Mouse (Mus musculus): ENCODE measurements at regions not wholly inside any gene's neighbourhood (a gene's known extent, or its start where the extent isn't known, plus 50 kb on each side); places are given as distances from the start of the nearest gene placed in this dataset.

DNA sequence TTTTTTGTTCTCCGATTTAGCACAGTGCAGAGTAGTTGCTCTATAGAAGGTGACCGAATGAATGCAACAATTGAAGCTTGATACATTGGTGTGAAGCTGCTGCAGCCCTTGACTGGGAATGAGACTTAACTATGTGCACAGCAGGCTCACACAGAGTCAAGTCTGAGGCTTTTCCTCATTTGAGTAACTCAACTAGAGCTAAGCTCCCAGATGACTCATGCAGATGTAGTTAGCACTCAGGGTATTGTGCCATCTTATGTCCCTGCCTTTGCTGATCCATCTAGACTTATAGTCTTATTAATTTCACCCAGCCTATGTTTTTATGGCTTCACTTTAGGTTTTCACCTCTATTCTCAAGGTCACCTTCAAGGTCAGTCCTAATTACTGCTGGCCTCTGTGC lies 152.8 kb upstream of the Pgrmc2 start:
- Histone ChIP-seq H3K4me3 (replicated peaks; ENCODE audit: extremely low read depth, low read depth, low read length) (no peak overlapping the region), H3K4me1 (ENCODE audit: control insufficient read depth, insufficient read depth, low read length) (no peaks in the 10 kb centered on the region)
- DNase-seq: no peak
- 96% methylated on average over 2 of the region's 2 CpGs for WGBS
- TF ChIP-seq POLR2A (IDR thresholded peaks at IDR 0.05; ENCODE audit: borderline replicate concordance, extremely low read depth, low read depth, low read length) (no peak), CTCF (IDR thresholded peaks at IDR 0.05; ENCODE audit: insufficient read depth, low read length) (no peak)

DNA sequence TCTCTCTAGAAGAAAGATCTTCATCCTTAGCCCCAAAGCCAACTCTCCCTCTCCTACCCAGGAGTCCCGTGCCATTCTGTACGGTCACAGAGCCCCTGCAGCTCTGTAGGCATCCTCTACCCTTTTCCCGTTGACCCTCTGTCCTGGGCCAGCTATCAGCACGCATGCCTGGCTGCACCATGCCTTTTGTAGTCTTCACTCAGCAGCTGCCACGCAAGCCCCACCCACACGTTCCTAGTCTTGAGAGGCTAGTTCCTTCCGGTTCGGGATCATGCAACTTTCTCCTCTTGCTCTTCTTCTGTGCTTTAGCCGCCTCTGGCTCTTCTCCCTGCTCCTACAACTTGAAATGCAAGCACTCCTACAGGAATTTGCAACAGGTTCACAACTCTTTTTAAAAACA lies 152.1 kb upstream of the Pgrmc2 start:
- DNase-seq: no peak
- 41% methylated on average over 9 of the region's 9 CpGs for WGBS
- TF ChIP-seq POLR2A (IDR thresholded peaks at IDR 0.05; ENCODE audit: borderline replicate concordance, extremely low read depth, low read depth, low read length) (no peak), CTCF (IDR thresholded peaks at IDR 0.05; ENCODE audit: insufficient read depth, low read length) (no peak)
- H3K4me1 ChIP-seq (ENCODE audit: control insufficient read depth, insufficient read depth, low read length): no peaks in the 10 kb centered on the region
- H3K4me3 ChIP-seq (replicated peaks; ENCODE audit: extremely low read depth, low read depth, low read length): no peak overlapping the region

DNA sequence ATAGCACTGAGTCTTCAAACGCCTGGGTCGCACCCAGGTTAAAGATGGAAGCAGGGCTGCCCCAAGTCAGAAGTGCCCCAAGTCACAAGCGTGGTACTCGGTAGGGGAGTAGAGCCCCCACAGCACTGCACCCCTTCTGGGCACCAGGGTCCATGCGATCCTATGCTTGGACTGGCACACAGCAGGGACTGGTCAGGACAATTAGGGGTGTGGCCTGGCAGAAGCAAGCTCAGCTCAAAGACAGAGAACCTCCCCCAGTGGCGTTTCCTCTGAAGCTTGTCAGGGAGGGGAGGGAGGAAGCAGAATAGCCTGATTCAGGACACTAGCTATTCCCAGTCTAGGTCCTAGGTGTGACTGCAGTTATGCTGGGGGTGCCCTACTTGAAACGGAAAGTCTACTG lies 151.3 kb upstream of the Pgrmc2 start:
- no peak for TF ChIP-seq CTCF (IDR thresholded peaks at IDR 0.05; ENCODE audit: insufficient read depth, low read length)
- no peak for TF ChIP-seq POLR2A (IDR thresholded peaks at IDR 0.05; ENCODE audit: borderline replicate concordance, extremely low read depth, low read depth, low read length)
- WGBS: 68% methylated on average over 7 of the region's 7 CpGs

DNA sequence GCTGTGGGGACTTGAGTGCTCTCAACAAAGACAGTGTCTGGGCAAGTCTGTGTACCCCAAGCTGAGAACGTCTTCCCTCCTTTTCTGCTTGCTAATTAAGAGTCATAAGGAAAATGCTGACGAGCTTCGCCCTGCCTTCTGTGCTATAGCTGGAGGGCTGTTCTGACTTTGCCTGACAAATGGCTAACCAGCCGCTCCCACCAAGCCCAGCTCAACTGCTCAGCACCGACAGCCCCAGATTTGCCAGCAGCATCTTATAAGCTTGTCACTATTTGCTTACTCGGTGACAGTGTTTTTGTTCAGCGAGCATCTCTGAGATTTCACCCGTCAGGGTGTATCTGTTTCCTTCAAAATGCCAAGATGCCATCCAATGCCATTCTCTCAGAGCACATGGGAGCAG lies 150.6 kb upstream of the Pgrmc2 start:
- H3K4me3 ChIP-seq (replicated peaks; ENCODE audit: extremely low read depth, low read depth, low read length): no peak overlapping the region
- DNase-seq: no peak
- H3K4me1 ChIP-seq (ENCODE audit: control insufficient read depth, insufficient read depth, low read length): no peaks in the 10 kb centered on the region
- no peak for TF ChIP-seq POLR2A (IDR thresholded peaks at IDR 0.05; ENCODE audit: borderline replicate concordance, extremely low read depth, low read depth, low read length)
- TF ChIP-seq CTCF (IDR thresholded peaks at IDR 0.05; ENCODE audit: insufficient read depth, low read length): no peak
- 83% methylated on average over 8 of the region's 8 CpGs for WGBS

More for the DNA sequence above, 151.3 kb upstream of the Pgrmc2 start:
- Histone ChIP-seq H3K4me1 (ENCODE audit: control insufficient read depth, insufficient read depth, low read length) (no peaks in the 10 kb centered on the region), H3K4me3 (replicated peaks; ENCODE audit: extremely low read depth, low read depth, low read length) (no peak overlapping the region)
- no peak for DNase-seq

DNA sequence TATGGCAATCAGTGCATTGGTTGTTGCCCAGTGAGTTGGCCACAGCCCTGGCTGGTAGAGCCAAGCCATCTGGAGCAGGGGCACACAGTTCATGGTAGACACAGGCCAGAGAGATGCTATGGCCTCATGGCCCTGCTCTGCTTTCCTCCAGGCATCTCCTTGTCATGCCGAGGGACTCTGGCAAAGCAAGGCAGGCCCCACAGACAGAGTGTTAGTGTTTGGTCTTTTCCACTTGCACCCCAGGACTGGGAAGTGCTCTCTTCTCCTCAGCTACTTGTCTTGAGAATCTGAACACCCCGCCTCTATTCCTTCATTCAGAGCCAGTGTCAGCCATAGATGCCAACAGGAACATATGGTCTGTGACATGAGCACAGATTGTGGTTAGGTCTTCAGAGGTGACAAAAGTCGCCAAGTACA lies 148.1 kb upstream of the Pgrmc2 start:
- no peak for TF ChIP-seq CTCF (IDR thresholded peaks at IDR 0.05; ENCODE audit: insufficient read depth, low read length)
- no peak for TF ChIP-seq POLR2A (IDR thresholded peaks at IDR 0.05; ENCODE audit: borderline replicate concordance, extremely low read depth, low read depth, low read length)
- WGBS: 93% methylated on average over 3 of the region's 3 CpGs
- DNase-seq: no peak
- Histone ChIP-seq H3K4me3 (replicated peaks; ENCODE audit: extremely low read depth, low read depth, low read length) (no peak overlapping the region), H3K4me1 (ENCODE audit: control insufficient read depth, insufficient read depth, low read length) (no peaks in the 10 kb centered on the region)

DNA sequence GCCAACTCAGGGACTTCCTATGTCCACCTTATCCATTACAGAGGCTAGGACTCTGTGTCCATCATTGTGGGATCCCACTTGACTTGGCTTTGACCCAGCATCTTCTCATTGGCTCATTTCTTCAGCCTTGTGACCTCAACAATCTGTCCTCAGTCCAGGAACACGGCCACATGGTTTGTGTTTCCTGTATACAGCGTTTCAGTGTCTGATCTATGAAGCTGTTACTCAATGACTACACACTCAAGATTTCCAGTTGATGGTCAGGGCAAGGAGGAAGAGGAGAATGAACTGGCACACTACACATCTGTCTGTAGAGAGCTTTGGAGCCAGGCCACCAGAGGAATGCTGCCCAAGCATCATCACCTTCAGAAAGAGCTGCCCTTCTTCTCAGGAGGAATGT lies 146.6 kb upstream of the Pgrmc2 start:
- TF ChIP-seq CTCF (IDR thresholded peaks at IDR 0.05; ENCODE audit: insufficient read depth, low read length): no peak
- TF ChIP-seq POLR2A (IDR thresholded peaks at IDR 0.05; ENCODE audit: borderline replicate concordance, extremely low read depth, low read depth, low read length): no peak
- no peak for DNase-seq
- WGBS: 34% methylated on average over 2 of the region's 2 CpGs
- H3K4me3 ChIP-seq (replicated peaks; ENCODE audit: extremely low read depth, low read depth, low read length): no peak overlapping the region
- H3K4me1 ChIP-seq (ENCODE audit: control insufficient read depth, insufficient read depth, low read length): no peaks in the 10 kb centered on the region

DNA sequence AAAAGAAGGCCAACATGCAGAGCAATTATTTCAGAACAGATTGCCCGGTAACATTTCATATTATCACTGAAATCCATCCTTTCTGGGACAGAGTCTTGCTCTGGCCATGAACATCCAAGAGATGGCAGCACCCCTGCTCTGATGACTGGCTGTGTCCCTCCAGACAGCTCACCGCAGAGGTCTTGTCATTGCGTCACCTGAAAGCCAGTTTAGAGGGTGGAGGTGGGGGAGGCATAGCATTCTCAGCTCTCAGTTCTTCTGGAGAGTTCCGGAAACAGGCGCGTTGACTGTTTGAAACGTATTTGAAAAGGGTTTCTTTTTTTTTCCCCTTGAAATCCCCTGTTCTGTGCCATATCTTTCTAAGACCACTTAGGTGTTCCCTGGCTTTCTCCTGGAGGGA lies 145.7 kb upstream of the Pgrmc2 start:
- 5% methylated on average over 7 of the region's 7 CpGs for WGBS
- TF ChIP-seq POLR2A (IDR thresholded peaks at IDR 0.05; ENCODE audit: borderline replicate concordance, extremely low read depth, low read depth, low read length) (no peak), CTCF (IDR thresholded peaks at IDR 0.05; ENCODE audit: insufficient read depth, low read length) (peak; percentile 58)
- peak; percentile 6 for DNase-seq

DNA sequence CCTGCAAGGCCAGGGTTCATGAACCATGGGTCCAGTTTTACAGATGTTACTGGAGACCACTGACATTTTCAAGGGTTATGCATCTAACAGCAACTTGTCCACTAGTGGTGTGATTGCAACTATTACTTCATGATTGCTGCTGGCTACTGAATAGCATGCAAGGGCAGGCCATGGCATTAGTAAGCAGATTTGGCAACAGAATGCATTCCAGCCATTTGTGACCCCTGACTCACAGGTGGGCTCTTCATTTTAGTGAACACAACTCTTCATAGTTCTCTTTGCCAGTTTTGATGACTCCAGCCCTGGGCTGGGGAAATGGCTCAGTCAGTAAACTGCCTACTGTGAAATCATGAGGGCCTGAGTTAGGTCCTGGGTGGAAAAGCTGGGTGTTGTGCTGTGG lies 137.9 kb upstream of the Pgrmc2 start:
- Histone ChIP-seq H3K4me3 (replicated peaks; ENCODE audit: extremely low read depth, low read depth, low read length) (no peak overlapping the region), H3K4me1 (ENCODE audit: control insufficient read depth, insufficient read depth, low read length) (no peaks in the 10 kb centered on the region)
- no peak for TF ChIP-seq POLR2A (IDR thresholded peaks at IDR 0.05; ENCODE audit: borderline replicate concordance, extremely low read depth, low read depth, low read length)
- TF ChIP-seq CTCF (IDR thresholded peaks at IDR 0.05; ENCODE audit: insufficient read depth, low read length): no peak
- DNase-seq: no peak

More for the DNA sequence above, 145.7 kb upstream of the Pgrmc2 start:
- H3K4me1 ChIP-seq (ENCODE audit: control insufficient read depth, insufficient read depth, low read length): no peaks in the 10 kb centered on the region
- H3K4me3 ChIP-seq (replicated peaks; ENCODE audit: extremely low read depth, low read depth, low read length): no peak overlapping the region

DNA sequence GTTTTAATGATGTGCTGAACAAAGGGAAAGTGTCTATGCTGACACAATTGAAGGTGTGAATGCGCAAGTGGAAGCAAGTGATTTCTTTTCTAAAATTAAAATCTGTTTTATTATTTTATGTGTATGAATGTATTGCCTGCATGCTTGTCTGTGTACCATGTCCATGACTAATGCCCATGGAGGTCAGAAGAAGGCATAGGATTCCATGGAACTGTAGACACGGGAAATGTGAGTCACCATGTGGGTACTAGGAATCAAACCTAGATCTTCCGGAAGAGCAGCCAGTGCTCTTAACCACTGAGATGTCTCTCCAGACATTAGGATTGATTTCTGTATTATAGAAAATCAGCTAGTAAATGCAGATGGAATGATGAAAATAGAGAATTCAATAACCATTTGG lies 134.9 kb upstream of the Pgrmc2 start:
- no peak overlapping the region for H3K4me3 ChIP-seq (replicated peaks; ENCODE audit: extremely low read depth, low read depth, low read length)
- 92% methylated on average over 3 of the region's 3 CpGs for WGBS
- DNase-seq: no peak
- TF ChIP-seq CTCF (IDR thresholded peaks at IDR 0.05; ENCODE audit: insufficient read depth, low read length): no peak
- TF ChIP-seq POLR2A (IDR thresholded peaks at IDR 0.05; ENCODE audit: borderline replicate concordance, extremely low read depth, low read depth, low read length): no peak
- H3K4me1 ChIP-seq (ENCODE audit: control insufficient read depth, insufficient read depth, low read length): no peaks in the 10 kb centered on the region

DNA sequence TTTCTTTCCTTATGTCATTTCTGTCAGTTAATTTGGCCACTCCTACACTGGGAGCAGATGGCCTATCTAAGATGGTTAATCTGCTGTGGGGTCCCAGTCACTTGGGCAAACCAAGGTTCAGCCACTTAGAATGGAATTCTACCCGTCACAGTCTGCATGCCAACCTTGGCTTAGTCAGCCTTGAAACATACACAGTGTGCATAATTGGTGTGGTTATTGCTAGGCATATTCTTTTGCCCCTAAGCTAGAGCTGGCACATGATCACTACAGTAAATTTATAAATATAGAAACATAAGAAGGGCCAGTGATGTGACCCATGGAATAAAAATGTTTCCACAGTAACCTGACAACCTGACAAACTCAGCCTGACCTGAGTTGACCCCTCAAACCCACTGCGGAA lies 130.7 kb upstream of the Pgrmc2 start:
- 76% methylated on average over 2 of the region's 2 CpGs for WGBS
- TF ChIP-seq CTCF (IDR thresholded peaks at IDR 0.05; ENCODE audit: insufficient read depth, low read length): no peak
- TF ChIP-seq POLR2A (IDR thresholded peaks at IDR 0.05; ENCODE audit: borderline replicate concordance, extremely low read depth, low read depth, low read length): no peak
- H3K4me3 ChIP-seq (replicated peaks; ENCODE audit: extremely low read depth, low read depth, low read length): no peak overlapping the region
- no peaks in the 10 kb centered on the region for H3K4me1 ChIP-seq (ENCODE audit: control insufficient read depth, insufficient read depth, low read length)
- no peak for DNase-seq

DNA sequence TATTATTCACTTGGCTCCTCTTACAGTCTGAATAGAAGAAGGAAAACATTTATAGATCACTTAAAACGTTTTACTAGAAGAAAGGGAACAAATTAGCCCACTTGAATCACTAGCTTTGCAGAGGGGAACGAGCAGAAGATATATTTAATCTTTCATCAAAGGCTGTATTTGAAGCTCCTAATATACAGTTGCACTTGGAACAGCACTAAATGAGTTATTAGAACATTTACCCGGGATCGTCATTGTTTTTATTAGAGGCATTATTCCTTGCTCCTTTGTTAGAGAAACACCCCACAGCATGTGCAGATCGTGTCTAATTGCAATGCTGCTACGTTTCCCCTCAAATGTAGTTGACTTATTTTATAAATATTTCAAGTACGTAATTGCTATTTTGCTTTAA lies 127.5 kb upstream of the Pgrmc2 start:
- DNase-seq: no peak
- WGBS: 70% methylated on average over 7 of the region's 7 CpGs
- H3K4me3 ChIP-seq (replicated peaks; ENCODE audit: extremely low read depth, low read depth, low read length): no peak overlapping the region
- TF ChIP-seq POLR2A (IDR thresholded peaks at IDR 0.05; ENCODE audit: borderline replicate concordance, extremely low read depth, low read depth, low read length): no peak
- no peak for TF ChIP-seq CTCF (IDR thresholded peaks at IDR 0.05; ENCODE audit: insufficient read depth, low read length)
- no peaks in the 10 kb centered on the region for H3K4me1 ChIP-seq (ENCODE audit: control insufficient read depth, insufficient read depth, low read length)
